Mouse (Mus musculus): ENCODE measurements around the gene Shf. TPM values are rescaled to one million over a fixed set of nuclear protein-coding genes. Genes with fewer than 3 reads are reported as not detected.
A peak's percentile ranks its signal among the peaks of the same experiment; 100 is the strongest.
"Not testable (repeated sequence)": the region's sequence is repeated elsewhere in the genome, so short reads cannot be mapped to it uniquely, and the experiment has no call there.

Shf gene
- total RNA-seq (2012; rRNA removed), result 9.2 and 16.6 TPM in 2 replicates

GRCm38 (mm10) chr2:122368995-122369739, at the start of gene Shf:
Gene Shf, minus strand, starts transcription at chr2:122369162.
- H3K9me3 ChIP-seq (ENCODE audit: control insufficient read depth, insufficient read depth, low read depth, low read length), result no peaks in the 10 kb centered on the region
- TF ChIP-seq CHD2 (IDR thresholded peaks at IDR 0.05; ENCODE audit: low read depth, low read length) (no peak), ZNF384 (IDR thresholded peaks at IDR 0.05; ENCODE audit: low read depth, low read length) (no peak), HCFC1 (IDR thresholded peaks at IDR 0.05; ENCODE audit: borderline replicate concordance, insufficient read depth, low read length) (no peak; the same call in 1 of the 2 replicates), ZC3H11A (IDR thresholded peaks at IDR 0.05; ENCODE audit: borderline replicate concordance, low read depth, low read length) (no peak), MAFK (IDR thresholded peaks at IDR 0.05; ENCODE audit: insufficient read depth, low read depth, low read length) (no peak)
- H3K9ac ChIP-seq (ENCODE audit: insufficient read depth, low read depth, low read length, poor library complexity, severe bottlenecking), result peak within 1 kb of the TSS; percentile 74
- no peak for DNase-seq (ENCODE audit: low read depth, low spot score)
- in situ Hi-C loops (cut with MboI; ENCODE audit: low sequenced_read_pairs in 2 of 2, unreplicated experiment in 2 of 2), result no loop called here
- peak within 1 kb of the TSS; percentile 79 for H3K27ac ChIP-seq (ENCODE audit: insufficient read depth, low read depth, low read length, poor library complexity, severe bottlenecking)
- H3K36me3 ChIP-seq (ENCODE audit: control insufficient read depth, insufficient read depth, low read length, poor library complexity, severe bottlenecking), result no peaks in the 10 kb centered on the region
- H3K4me1 ChIP-seq (ENCODE audit: control insufficient read depth in 2 of 2, insufficient read depth in 2 of 2, low read length in 2 of 2, poor library complexity in 1 of 2), result peaks cover 13 to 18% of the 10 kb centered on the region in 2 experiments
- peak within 1 kb of the TSS; percentile 89 to 95 for H3K4me3 ChIP-seq (ENCODE audit: insufficient read depth in 1 of 2, low read depth in 1 of 2, low read length in 2 of 2, poor library complexity in 1 of 2, severe bottlenecking in 1 of 2)

- no peak for DNase-seq (ENCODE audit: low read depth, low spot score)
- in situ Hi-C loops (cut with MboI; ENCODE audit: low sequenced_read_pairs in 2 of 2, unreplicated experiment in 2 of 2), result no loop called here
- no peak overlapping the region for H3K27ac ChIP-seq (ENCODE audit: insufficient read depth, low read depth, low read length, poor library complexity, severe bottlenecking)
- no peaks in the 10 kb centered on the region for H3K4me1 ChIP-seq (ENCODE audit: control insufficient read depth in 2 of 2, insufficient read depth in 2 of 2, low read length in 2 of 2, poor library complexity in 1 of 2)
- H3K9me3 ChIP-seq (ENCODE audit: control insufficient read depth, insufficient read depth, low read depth, low read length), result no peaks in the 10 kb centered on the region
- H3K9ac ChIP-seq (ENCODE audit: insufficient read depth, low read depth, low read length, poor library complexity, severe bottlenecking), result no peak overlapping the region
- no peaks in the 10 kb centered on the region for H3K36me3 ChIP-seq (ENCODE audit: control insufficient read depth, insufficient read depth, low read length, poor library complexity, severe bottlenecking)
- H3K4me3 ChIP-seq (ENCODE audit: insufficient read depth in 1 of 2, low read depth in 1 of 2, low read length in 2 of 2, poor library complexity in 1 of 2, severe bottlenecking in 1 of 2), result no peak overlapping the region
- no peak for TF ChIP-seq HCFC1 (IDR thresholded peaks at IDR 0.05; ENCODE audit: borderline replicate concordance, insufficient read depth, low read length)
These were observed 40.0 kb upstream of the Shf start for GRCm38 (mm10) chr2:122408928-122409327.

DNA sequence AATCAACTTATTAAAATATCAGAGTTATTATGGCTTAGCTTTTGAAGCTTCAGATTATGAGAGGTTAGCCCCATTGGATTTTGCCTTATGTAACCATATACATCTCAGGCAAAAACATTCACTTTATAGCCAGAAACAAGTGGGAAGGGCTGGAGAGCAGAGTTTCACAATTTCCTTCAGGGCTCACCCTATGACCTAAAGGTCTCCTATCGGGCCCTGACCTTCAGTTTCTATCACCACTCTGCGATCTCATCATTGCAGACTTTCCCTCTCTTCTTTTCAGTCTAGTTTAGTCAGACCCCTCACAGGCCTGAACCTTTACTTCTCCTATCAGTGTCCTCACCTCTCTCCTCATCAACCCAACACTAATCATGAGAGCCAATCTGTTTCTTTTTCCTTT, 38.6 kb upstream of the Shf start:
- in situ Hi-C loops (cut with MboI; ENCODE audit: low sequenced_read_pairs in 2 of 2, unreplicated experiment in 2 of 2), result no loop called here
- no peaks in the 10 kb centered on the region for H3K9me3 ChIP-seq (ENCODE audit: control insufficient read depth, insufficient read depth, low read depth, low read length)
- no peak overlapping the region for H3K4me3 ChIP-seq (ENCODE audit: insufficient read depth in 1 of 2, low read depth in 1 of 2, low read length in 2 of 2, poor library complexity in 1 of 2, severe bottlenecking in 1 of 2)
- no peaks in the 10 kb centered on the region for H3K4me1 ChIP-seq (ENCODE audit: control insufficient read depth in 2 of 2, insufficient read depth in 2 of 2, low read length in 2 of 2, poor library complexity in 1 of 2)
- DNase-seq (ENCODE audit: low read depth, low spot score), result no peak
- TF ChIP-seq ZNF384 (IDR thresholded peaks at IDR 0.05; ENCODE audit: low read depth, low read length), result no peak
- TF ChIP-seq MAFK (IDR thresholded peaks at IDR 0.05; ENCODE audit: insufficient read depth, low read depth, low read length), result no peak
- TF ChIP-seq ZC3H11A (IDR thresholded peaks at IDR 0.05; ENCODE audit: borderline replicate concordance, low read depth, low read length), result no peak
- no peak for TF ChIP-seq CHD2 (IDR thresholded peaks at IDR 0.05; ENCODE audit: low read depth, low read length)
- TF ChIP-seq HCFC1 (IDR thresholded peaks at IDR 0.05; ENCODE audit: borderline replicate concordance, insufficient read depth, low read length), result no peak
- H3K27ac ChIP-seq (ENCODE audit: insufficient read depth, low read depth, low read length, poor library complexity, severe bottlenecking), result no peak overlapping the region
- no peaks in the 10 kb centered on the region for H3K36me3 ChIP-seq (ENCODE audit: control insufficient read depth, insufficient read depth, low read length, poor library complexity, severe bottlenecking)
- no peak overlapping the region for H3K9ac ChIP-seq (ENCODE audit: insufficient read depth, low read depth, low read length, poor library complexity, severe bottlenecking)

- no peaks in the 10 kb centered on the region for H3K36me3 ChIP-seq (ENCODE audit: control insufficient read depth, insufficient read depth, low read length, poor library complexity, severe bottlenecking)
- no peak overlapping the region for H3K27ac ChIP-seq (ENCODE audit: insufficient read depth, low read depth, low read length, poor library complexity, severe bottlenecking)
- H3K9me3 ChIP-seq (ENCODE audit: control insufficient read depth, insufficient read depth, low read depth, low read length), result no peaks in the 10 kb centered on the region
- no peak overlapping the region for H3K4me3 ChIP-seq (ENCODE audit: insufficient read depth in 1 of 2, low read depth in 1 of 2, low read length in 2 of 2, poor library complexity in 1 of 2, severe bottlenecking in 1 of 2)
- no peak overlapping the region for H3K9ac ChIP-seq (ENCODE audit: insufficient read depth, low read depth, low read length, poor library complexity, severe bottlenecking)
- DNase-seq (ENCODE audit: low read depth, low spot score), result no peak
- in situ Hi-C loops (cut with MboI; ENCODE audit: low sequenced_read_pairs in 2 of 2, unreplicated experiment in 2 of 2), result no loop called here
- TF ChIP-seq MAFK (IDR thresholded peaks at IDR 0.05; ENCODE audit: insufficient read depth, low read depth, low read length) (no peak), CHD2 (IDR thresholded peaks at IDR 0.05; ENCODE audit: low read depth, low read length) (no peak), ZC3H11A (IDR thresholded peaks at IDR 0.05; ENCODE audit: borderline replicate concordance, low read depth, low read length) (no peak), HCFC1 (IDR thresholded peaks at IDR 0.05; ENCODE audit: borderline replicate concordance, insufficient read depth, low read length) (no peak), ZNF384 (IDR thresholded peaks at IDR 0.05; ENCODE audit: low read depth, low read length) (no peak)
- H3K4me1 ChIP-seq (ENCODE audit: control insufficient read depth in 2 of 2, insufficient read depth in 2 of 2, low read length in 2 of 2, poor library complexity in 1 of 2), result no peaks in the 10 kb centered on the region
These were observed 27.2 kb upstream of the Shf start for GRCm38 (mm10) chr2:122396150-122396549.

GRCm38 (mm10) chr2:122387135-122387534, 18.2 kb upstream of the Shf start:
- DNase-seq (ENCODE audit: low read depth, low spot score); H3K9me3 ChIP-seq (ENCODE audit: control insufficient read depth, insufficient read depth, low read depth, low read length); H3K4me3 ChIP-seq (ENCODE audit: insufficient read depth in 1 of 2, low read depth in 1 of 2, low read length in 2 of 2, poor library complexity in 1 of 2, severe bottlenecking in 1 of 2); H3K4me1 ChIP-seq (ENCODE audit: control insufficient read depth in 2 of 2, insufficient read depth in 2 of 2, low read length in 2 of 2, poor library complexity in 1 of 2); H3K36me3 ChIP-seq (ENCODE audit: control insufficient read depth, insufficient read depth, low read length, poor library complexity, severe bottlenecking); H3K9ac ChIP-seq (ENCODE audit: insufficient read depth, low read depth, low read length, poor library complexity, severe bottlenecking); in situ Hi-C loops (cut with MboI; ENCODE audit: low sequenced_read_pairs in 2 of 2, unreplicated experiment in 2 of 2); H3K27ac ChIP-seq (ENCODE audit: insufficient read depth, low read depth, low read length, poor library complexity, severe bottlenecking): not testable (repeated sequence)

Measured in ES-E14 (cell line).